Mouse (Mus musculus) lung, postnatal 14 days (tissue): ENCODE measurements at regions not wholly inside any gene's neighbourhood (a gene's known extent, or its start where the extent isn't known, plus 50 kb on each side); places are given as distances from the start of the nearest gene placed in this dataset.

Experiments used
- DNase-seq: peaks from one replicate; pipeline ENCODE4 v3.0.0; 2021

DNA sequence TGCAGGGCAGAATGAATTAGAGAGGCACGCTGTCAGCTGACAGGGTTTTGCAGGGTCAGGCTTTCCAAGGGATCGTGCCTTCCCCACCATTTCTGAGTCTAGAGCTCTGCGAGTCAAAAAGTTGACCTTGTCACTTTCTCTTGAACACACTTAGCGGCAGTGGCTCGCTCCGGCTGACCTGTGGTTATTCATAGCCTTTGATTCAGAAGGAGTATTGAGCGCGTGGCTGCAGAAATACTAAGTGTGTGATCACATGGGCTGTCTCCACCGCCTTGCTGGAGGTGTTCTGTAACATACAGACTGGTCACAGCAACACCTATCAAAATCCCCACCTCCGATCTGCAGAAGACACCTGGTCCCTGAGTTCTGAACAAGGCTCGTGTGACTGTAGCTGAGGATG, 252.9 kb downstream of the Uaca start:
- no peak for DNase-seq

DNA sequence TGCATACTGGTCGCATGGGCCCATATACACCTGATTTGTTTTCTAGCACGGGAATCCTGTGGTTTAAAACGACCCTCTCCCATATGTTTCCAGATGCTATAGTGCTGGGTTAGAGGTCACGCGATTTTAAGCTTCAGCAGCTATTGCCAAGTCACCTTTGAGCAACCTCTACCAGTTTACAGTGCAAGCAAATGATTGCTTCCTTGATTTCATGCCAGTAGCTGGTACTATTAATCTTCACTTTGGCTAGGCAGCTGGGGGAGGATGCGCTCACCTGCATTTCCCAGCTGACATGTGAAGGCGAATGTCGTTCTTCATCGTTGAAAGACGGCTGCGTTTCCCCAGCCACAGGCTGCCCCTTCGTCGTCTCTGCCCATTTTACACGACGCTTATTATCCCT, 254.2 kb downstream of the Uaca start:
- no peak for DNase-seq

DNA sequence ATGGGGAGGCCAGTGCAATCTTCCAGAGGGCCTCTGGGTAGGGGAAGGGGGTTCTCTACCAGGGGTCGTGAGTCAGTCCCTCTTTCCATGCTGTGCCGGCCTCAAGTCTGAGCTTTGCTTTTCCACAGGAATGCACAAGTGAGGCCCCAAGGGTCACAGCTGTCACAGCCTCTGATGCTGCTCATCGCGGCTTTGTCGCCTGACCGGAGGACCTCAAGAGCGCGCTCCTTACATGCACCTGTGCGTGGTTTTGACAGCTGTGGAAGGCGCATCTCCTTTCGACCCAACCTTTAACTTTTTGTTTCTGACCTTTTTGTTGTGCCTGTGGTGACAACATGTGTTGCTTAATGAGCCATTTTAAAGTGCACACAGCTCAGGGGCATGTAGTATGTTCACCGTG, 258.3 kb downstream of the Uaca start:
- DNase-seq: no peak

DNA sequence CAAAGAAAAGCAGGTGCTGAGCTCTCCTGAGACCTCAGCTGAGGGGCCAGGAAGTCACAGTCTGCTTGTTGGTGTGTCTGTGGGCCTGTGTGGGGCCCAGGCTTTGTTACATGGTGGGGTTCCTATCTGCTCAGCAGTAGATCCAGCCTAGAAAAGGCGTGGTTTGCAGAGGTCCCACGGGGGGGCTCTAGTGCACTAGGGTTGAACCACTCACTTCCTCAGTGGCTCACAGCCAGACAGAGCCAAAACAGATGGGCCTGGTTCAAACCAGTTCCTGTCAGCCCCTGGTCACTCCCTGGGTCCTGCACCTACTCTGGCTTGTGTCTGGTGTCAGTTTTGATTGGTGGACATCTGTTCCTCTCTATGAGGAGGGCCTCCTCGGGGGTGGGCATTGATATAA, 260.1 kb downstream of the Uaca start:
- DNase-seq: peak; percentile 59

DNA sequence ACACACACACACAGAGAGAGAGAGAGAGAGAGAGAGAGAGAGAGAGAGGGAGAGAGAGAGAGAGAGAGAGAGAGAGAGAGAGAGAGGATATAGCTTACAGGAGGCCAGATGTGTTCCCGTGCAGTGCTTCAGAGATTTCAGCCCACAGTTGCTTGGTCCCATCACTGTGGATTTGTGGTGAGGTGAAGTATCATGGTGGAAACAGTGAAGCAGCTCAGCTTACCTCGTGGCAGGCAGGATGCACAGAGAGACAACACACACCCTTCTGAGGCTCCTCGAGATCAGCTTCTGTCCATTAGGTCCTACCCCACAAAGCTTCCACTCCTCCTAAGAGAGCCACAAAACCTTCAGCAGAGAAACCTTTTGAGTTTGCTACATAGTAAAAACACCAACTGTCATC, 261.1 kb downstream of the Uaca start:
- no peak for DNase-seq

DNA sequence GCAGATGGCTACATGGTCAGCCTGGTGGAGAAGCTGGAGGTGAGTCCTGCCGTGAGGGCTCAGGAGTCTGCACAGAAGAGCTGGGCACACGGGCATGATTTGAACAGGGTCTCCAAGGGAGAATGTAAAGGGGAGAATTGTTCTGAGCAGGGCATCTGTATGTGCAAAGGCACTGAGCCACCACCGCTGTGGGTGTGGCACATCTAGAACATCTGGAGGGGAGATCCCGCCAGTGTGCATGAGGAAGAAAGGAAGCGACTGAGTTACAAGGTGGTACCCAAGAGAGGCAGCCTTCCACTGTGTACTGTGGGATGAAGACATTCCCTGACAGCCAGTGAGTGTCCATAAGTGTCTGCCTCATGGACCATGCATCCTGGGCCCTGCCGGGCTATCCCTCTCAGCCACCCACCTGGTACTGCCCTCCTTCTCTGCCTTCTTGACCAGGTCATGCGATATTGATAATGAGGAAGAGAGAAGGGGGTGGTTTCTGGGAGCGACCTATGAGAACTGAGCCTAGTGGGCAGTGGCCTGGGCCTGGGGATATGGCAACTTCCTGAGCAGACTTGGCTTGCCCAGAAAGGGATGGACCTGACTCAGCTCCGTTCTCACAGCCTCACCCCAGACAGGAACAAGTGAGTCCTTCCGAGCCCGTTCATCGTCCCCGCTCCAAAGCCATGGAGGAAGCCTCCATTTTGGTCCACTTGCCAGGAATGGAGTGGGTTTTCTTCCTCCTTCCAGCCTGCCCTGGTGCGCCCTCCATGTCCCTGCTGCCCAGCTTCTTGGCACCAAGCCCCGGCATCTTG, 261.8 kb downstream of the Uaca start:
- DNase-seq: no peak

DNA sequence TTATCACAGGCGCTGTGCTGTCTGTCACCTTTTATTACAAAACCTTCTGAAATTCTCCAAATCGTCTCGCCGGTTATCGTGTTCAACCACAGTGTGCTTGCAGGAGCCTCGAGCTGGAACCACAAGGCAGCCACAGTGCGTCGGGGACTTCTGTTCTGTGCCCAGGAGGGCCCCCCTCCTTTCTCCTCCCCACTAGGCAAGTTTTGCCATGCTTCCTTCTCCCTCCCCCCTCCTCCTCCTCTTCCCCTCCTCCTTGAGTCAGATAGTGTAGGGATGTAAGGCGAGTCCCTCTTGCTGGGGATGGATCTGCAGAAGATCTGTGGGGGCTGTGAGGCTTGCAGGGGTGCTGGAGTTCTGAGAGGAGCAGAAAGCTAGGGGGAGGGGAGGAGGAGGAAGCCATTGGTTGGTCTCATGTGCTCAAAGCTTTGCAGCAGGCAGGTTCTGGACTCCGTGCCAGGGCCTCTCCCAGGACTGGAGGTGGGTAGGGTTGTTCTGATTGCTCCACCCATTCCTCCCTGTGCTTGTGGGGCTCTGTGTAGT, 262.5 kb downstream of the Uaca start:
- no peak for DNase-seq

DNA sequence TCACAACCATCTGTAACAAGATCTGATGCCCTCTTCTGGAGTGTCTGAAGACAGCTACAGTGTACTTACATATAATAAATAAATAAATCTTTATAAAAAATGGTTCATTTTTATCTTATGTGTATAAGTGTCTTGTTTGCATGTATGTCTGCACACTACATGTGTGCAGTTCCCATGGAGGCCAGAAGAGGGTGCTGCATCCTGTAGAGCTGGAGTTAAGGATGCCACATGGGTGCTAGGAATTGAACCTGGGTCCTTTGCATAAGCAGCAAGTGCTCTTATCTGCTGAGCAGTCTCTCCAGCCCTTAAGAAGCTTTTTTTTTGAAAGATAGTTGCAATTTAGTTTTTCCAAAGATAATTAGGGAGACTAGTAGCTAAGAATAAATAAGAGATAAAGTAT, 264.9 kb downstream of the Uaca start:
- DNase-seq: no peak

DNA sequence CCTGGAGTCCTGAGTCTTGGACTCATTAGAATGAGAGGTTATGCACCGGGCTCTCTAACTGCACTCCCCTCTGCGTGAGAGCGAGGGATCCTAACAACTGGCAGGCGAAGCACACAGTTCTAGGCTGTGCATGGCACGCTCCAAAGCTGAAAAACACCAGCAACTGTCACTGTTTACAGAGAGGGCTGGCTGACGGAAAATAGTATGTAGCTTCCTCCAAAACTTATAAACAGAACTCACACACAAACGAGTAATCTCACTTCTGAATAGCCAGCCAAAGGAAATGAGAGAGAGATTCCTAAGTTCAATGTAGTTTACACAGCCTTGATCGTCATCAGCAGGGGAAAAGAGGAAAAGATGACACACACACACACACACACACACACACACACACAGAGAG, 266.6 kb downstream of the Uaca start:
- no peak for DNase-seq

DNA sequence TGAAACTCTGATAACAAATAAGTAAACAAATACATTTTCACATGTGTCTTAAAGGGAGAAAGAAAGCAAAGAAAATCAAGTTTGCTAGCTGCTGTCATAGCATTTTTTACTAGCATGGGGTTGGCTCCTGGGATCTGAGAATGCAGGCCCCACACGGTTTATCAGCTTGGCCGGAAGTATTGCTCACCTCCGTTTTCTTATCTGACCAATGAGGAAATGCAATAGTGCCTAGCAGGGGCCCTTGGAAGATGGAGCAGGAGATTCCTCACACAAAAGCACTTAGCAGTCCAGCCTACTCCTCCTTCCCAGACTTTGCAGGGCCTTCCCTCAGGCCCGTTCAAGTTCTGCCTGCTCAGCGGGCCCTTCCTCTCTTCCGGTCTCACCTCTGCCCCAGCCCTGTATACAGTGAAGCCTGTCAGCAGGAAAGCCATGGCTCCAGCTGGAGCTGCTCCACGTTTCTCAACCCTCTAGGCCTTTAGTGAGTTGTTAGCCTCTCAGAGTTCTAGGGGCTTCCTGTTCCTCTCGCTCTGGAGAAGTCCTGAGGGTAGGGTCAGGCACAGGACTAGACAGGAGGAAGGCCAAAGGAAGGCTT, 270.5 kb downstream of the Uaca start:
- DNase-seq: no peak

DNA sequence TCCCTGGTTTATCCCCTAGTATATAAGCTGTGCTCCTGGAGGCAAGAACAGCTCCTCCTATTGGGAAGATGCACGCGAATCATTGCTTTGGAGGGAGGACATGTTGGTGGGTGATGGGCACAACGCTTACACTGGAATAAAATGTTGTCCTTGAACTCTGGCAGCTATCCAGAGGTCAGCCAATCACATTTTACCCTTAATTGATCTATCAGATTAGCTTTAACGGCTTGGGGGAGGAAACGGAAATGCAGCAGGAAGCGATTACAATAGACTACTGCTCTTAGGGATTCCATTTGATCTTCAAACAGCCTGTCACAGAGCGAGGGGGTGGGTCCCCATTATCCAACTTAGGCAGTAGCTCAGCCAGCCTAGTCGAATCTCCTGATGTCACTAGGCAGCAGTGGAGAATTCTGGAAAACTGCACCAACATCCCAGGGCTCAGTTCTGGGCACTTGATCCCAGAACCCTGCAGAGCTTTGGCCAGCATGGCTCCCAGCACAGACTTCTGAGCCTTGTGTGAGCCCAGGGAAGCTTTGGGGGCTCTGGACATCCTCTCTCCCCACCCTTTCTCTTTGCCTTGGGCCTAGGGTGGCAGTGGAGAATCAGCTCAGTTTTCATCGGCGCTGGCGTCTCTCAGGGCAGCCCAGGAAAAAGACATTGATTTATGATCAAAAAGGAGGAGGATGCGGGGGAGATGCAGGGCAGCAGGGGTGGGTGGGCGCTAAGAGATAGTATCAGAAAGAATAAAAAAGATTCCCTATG, 275.4 kb downstream of the Uaca start:
- no peak for DNase-seq

DNA sequence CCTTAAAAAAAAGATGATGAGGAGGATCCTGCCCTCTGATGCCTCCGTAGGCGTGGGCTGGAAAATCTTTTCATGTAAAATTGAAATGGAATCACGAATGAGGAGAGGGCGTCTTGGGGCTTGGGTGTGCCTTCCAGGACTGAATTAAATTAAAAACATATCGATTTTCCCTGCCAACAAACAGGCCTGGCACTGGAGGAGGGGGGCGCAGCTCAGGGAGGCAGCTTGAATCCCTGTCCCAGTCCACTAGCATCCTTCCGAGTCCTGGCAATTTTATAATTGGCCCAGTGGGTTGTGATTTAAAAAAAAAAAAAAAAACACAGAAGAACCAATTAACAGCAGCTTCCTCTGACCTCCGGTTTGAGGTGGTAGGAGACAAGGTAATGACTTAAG, 276.0 kb downstream of the Uaca start:
- DNase-seq: no peak

DNA sequence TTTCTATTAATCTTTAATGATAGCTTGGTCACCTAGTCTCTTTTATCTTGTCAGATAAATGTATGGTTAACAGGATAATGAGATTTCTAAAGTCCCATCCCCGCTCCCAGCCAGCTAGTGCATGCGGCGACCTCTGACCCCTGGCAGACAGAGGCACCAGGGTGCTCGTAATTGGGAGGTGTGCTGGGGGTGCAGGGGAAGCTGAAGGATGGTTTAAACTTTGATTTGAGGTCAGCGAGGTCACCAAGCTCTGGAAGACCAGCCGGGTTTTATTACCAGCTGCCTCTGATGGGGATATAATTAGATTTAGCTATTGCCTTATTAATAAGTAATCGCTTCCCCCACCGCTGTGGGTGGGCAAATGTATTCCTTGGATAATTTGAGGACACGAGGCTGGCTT, 276.5 kb downstream of the Uaca start:
- DNase-seq: no peak

DNA sequence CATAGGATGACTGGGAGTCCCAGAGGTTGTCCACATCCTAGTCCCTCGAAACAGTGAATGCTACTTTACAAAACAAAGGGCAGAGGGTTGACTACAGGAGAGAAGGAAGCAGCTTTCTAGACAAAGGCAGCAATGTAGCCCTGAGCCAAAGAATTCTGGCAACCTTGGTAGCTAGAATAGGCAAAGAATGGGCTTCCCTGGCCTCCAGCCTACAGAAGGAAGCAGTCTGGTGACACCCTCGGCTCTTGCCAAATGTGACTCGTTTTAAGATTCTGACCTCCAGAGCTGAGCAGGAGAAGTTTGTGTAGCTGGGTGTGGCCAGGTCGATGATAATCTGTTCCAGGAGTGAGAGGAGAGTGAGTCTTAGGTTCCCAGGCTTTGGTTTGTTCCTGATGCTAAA, 279.1 kb downstream of the Uaca start:
- no peak for DNase-seq

DNA sequence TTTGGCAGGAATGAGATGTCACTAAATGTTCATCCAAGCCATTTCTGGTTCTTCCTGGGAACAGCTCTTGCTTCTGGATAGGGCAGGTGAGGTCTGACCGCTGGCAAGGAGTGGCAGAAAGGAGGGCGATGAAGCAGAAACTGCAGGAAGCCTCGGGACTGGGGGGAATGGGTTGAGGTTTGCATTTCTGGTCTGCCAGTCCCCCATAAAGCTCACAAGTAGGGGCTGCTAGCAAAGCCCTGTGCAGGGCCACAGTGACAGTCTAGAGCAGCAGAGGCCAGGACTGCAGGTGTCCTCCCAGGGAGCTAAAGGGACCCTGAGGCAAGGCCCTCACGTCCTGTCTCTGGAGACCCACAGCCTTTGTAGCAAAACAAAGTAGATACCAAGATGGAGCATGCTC, 280.7 kb downstream of the Uaca start:
- no peak for DNase-seq

DNA sequence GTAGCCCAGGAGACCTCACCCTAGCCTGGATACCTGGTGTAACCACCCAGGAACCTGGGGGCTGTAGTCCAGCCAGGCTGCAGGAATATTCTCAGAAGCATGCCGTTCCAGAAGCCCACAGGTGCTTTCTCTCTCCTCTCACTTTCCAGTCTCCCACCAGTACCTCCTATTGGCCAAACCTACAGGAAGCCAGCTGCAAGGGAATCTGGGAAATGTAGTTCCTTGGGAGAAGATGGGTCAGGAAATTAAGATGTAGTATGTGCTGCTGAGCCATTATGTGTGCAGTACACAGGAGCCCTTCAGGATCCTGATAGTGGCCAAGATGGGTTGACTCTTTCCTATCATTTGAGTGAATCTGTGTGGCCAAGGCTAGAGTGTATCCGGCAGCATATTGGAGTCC, 282.8 kb downstream of the Uaca start:
- DNase-seq: no peak

DNA sequence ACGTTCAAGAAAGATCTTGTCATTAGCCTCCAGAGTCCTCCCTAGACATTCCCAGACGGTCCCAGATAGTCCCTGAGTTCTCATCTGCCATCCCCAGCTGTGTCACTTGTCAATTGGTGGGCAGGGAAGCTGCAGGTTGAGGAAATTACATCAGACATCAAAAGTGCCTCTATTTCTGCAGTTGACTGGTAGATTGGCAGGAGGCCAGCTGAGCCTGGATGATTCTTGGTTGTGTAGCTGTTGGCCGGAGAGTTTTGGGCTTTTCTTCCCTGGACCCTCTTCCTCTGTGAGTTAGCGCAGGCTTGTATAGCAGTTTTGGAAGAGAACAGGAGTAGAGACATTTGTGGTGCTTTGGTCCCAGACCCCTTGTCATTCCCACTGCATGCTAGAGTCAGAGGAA, 283.5 kb downstream of the Uaca start:
- no peak for DNase-seq

DNA sequence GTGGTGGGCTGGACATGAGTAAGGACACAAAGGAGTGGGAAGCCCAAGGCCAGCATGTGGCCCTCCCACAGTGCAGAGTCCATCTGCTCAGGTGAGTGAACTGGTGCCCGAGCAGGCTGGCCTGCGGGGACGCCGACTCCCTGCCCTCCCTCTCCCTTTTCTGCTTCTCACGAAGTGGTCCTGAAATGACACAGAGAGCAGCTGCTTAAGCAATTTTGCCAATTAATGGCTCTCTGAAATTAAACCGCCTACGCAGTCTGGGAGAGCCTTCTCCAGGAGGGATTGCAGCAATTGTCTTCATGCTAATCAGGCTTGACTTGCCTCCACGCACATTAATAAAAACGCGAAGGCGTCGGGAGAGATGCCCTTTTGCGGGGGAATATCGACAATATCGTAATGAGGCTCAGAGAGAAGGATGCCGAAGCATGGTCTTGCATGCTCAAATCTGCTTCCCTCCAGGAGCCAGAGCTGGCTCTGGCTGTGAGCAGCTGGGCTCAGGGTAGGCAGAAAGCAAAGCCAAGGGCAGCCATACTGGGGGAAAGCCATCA, 287.2 kb downstream of the Uaca start:
- no peak for DNase-seq

DNA sequence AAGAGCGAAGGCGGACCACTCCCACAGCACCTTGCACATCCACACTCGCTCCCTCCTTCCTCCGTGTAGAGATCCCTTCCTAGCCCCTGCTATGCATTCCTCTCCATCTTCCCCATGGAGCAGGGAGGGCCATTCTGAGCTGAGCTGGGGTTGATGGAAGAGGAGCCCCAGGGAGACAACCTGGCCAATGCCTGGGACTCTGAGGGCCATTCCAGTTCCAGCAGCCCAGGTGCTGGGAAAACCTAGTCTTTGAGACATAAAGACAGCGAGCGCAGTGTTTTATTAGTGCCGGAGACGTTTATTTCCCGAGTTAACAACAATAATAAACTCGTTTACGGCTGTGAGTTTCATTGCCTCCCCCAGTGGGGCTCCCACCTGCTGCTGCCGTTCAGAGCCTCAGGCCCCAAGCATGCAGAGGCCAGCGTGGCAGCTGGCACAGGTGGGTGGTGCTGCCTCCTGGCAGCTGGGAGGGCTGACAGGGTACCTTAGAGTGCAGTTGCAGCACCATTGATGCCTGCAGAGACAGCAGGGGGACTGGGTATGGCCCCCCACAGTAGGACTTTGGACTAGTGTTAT, 287.4 kb upstream of the Tle3 start:
- DNase-seq: no peak

DNA sequence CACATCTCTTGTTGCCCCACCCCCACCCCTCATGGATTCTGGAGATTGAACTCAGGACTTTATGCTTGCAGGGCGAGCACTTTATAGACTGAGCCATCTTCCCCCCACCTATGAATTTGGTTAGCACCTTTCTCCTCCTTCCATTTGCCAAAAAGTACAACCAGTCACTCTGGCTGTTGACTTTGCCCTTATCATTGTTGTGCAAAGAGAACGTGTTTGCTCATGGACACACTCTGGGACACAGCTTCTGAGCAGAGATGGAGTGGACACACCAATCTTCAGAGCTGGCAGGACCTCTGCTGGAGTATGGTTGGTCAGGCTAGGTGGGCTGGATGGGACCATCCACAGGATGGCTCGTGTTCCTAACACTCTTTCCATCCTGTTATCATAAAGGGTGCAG, 285.1 kb upstream of the Tle3 start:
- no peak for DNase-seq

DNA sequence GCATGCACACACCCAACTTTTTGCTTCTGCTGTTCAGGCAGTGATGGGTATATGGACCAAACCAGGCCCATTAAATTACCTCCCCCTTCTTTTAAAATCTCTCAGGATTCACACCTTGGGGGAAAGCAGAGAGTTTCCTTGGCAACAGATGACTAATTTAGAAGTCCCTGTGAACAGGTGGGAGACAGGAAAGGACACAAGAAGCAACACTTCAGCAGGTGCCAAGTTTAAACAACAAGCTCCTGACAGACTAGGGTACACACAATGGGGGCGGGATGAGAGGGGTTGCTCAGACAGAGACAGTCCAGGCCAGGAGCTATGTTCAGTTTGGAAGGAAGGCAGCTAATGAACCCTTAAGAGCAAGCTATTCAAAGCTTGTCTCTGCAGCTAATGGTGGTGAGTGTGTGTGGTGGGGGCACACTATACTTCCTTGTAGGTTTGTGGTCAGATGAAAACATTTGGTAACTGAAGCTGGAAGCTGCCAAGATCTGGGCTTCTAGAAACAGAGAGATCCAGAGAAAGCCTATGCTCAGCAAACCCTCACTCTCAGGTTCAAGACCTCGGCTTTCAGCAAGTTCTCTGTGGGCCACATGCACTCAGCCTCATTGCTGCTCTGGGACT, 283.0 kb upstream of the Tle3 start:
- no peak for DNase-seq

DNA sequence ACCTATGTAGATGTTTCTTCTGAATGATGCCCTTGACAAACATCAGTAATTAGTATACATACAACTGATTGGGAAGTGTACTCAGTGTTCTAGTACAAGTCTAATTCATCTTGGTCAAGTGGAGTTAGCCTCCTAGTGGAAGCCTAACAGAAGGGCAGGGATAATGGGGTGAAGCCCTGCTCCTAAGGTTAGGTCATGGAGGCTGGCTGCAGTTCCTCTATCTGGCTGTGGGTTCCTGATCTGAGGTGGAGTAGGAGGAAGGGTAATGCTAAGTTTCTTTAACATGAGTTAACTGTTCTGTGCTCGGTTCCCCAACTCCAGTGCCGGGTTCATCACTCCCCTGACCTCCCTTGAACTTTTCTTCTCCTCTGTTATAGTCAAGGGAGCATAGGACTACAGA, 281.1 kb upstream of the Tle3 start:
- DNase-seq: no peak
